Mouse (Mus musculus) testis, adult 2 months (tissue): Measurements from ENCODE around the gene Alg13.

Experiments
- CTCF ChIP-seq: fragments of 200-500 bp; IDR thresholded peaks from 2 replicates; pipeline ENCODE4 v1.5.1; 2012; ENCODE audit warnings: low read depth, mild to moderate bottlenecking, inconsistent platforms, low read length, moderate library complexity; ENCODE audit not compliant: control insufficient read depth, insufficient read depth, insufficient replicate concordance
- POLR2A ChIP-seq: fragments of 200-500 bp; IDR thresholded peaks from 2 replicates; pipeline ENCODE4 v1.6.1; 2012; ENCODE audit warnings: low read depth, mild to moderate bottlenecking, inconsistent platforms, low read length, moderate library complexity; ENCODE audit not compliant: control insufficient read depth

GRCm38 (mm10) chrX:144317548-144318163, at the start of gene Alg13:
- TF ChIP-seq POLR2A (peak; percentile 68; the same call in 1 of the 2 replicates), CTCF (no peak)
